Mouse (Mus musculus) MEL (cell line): Measurements from ENCODE around the gene Ttc25.

Source experiments
- EP300 ChIP-seq, 2 experiments: IDR thresholded peaks; 2 replicates each; pipeline ENCODE4 v1.6.1; 2011; ENCODE audit warnings: improper control_type of control experiment in 2 of 2, low read length in 2 of 2, low read depth in 1 of 2, mild to moderate bottlenecking in 1 of 2
- NRF1 ChIP-seq: IDR thresholded peaks from 2 replicates; pipeline ENCODE4 v1.6.1; 2014; ENCODE audit warnings: low read depth, mild to moderate bottlenecking, inconsistent platforms, low read length, improper control_type of control experiment, moderate library complexity; ENCODE audit not compliant: poor library complexity, insufficient read depth, severe bottlenecking

DNA sequence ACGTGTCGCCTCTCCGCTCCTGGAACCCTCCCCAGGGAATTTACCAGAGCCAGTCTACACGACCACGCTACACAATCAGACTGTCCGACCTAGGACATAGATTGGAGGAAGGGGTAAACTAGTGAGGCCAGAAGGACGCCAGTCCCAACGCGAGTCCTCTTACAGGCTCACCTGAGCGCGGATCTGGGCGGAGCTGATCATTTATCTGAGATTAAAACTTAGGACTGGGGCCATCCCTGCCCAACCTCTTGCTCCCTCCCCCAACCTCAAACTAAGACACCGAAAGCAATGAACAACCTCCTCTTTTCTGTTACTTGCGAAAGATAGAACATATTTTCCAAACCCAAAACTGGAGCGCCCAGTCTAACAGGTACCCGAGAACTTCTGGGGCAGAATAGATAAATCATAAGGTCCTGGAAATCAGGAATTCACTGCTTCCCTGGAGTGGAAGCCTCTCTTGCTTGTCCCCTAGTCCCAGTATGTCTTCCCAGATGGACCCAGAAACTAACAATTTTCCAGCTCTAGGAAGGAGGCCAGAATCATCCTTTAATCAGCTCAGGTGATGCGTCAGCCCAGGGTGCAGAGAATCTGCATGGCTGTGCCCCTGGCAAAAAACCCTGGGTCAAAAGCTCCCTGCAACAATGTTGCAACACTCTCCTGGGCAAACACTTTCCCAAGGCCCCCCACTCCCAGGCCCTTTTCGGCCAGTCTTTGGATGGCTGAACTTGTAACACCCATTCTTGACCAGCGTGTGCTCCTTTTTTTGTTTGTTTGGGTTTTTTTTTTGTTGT, 16.8 kb upstream of the Ttc25 start:
- TF ChIP-seq EP300 (IDR thresholded peaks at IDR 0.05; ENCODE audit: low read depth in 1 of 2, low read length in 2 of 2), result no peak
- TF ChIP-seq NRF1, result no peak; the same call in 1 of the 2 replicates
